Mouse (Mus musculus) liver, embryonic 14.5 days (tissue): Measurements from ENCODE around the gene Man1c1. TPM values are rescaled to one million over a fixed set of nuclear protein-coding genes. Genes with fewer than 3 reads are reported as not detected.

Experiments used
- ATAC-seq: fragments of 200-750 bp; cut with Nextera tagmentation; 2 replicates; pipeline ENCODE4 v1.8.0; 2017; ENCODE audit warnings: moderate number of reproducible peaks, mild to moderate bottlenecking, moderate library complexity; ENCODE audit not compliant: insufficient read depth
- DNase-seq, 3 experiments: peaks; one replicate each; pipeline ENCODE4 v3.0.0-alpha.2; 2012 to 2013; ENCODE audit warnings: low read depth in 3 of 3, low spot score in 3 of 3
- H3K27ac ChIP-seq: fragments of 300-500 bp; sonication (generic); 2 replicates; pipeline ENCODE4 v1.5.1; 2014; ENCODE audit warnings: moderate library complexity, mild to moderate bottlenecking, control low read depth, inconsistent platforms
- H3K27me3 ChIP-seq: fragments of 300-500 bp; sonication (generic); 2 replicates; pipeline ENCODE4 v1.6.1; 2014; ENCODE audit warnings: mild to moderate bottlenecking, low read length, moderate library complexity; ENCODE audit not compliant: control insufficient read depth, insufficient read depth
- H3K36me3 ChIP-seq: fragments of 300-500 bp; sonication (generic); replicated peaks from 2 replicates; pipeline ENCODE4 v1.6.1; 2014; ENCODE audit warnings: low read depth; ENCODE audit not compliant: control insufficient read depth, insufficient read depth
- H3K4me1 ChIP-seq, 2 experiments: fragments of 200-500 bp in 1 of 2; fragments of 300-500 bp in 1 of 2; sonication (generic) in 1 of 2; replicated peaks; 2 replicates each; pipeline ENCODE4 v1.6.1; 2012 to 2014; ENCODE audit warnings: antibody characterized with exemption in 1 of 2, inconsistent platforms in 1 of 2, low read length in 1 of 2; ENCODE audit not compliant: control insufficient read depth in 2 of 2, insufficient read depth in 2 of 2
- H3K4me2 ChIP-seq: fragments of 300-500 bp; sonication (generic); 2 replicates; pipeline ENCODE4 v1.6.1; 2014; ENCODE audit warnings: low read depth, mild to moderate bottlenecking, control low read depth, moderate library complexity
- H3K4me3 ChIP-seq, 2 experiments: fragments of 200-500 bp in 1 of 2; fragments of 300-500 bp in 1 of 2; sonication (generic) in 1 of 2; 2 replicates each; pipeline ENCODE4 v1.5.1; 2012 to 2014; ENCODE audit warnings: low read depth in 2 of 2, low read length in 2 of 2, mild to moderate bottlenecking in 2 of 2, control low read depth in 1 of 2, inconsistent platforms in 1 of 2, moderate library complexity in 1 of 2; ENCODE audit not compliant: insufficient read depth in 1 of 2
- H3K9ac ChIP-seq: fragments of 300-500 bp; sonication (generic); replicated peaks from 2 replicates; pipeline ENCODE4 v1.6.1; 2014; ENCODE audit warnings: mild to moderate bottlenecking, control low read depth, moderate library complexity
- H3K9me3 ChIP-seq: fragments of 300-500 bp; sonication (generic); 2 replicates; pipeline ENCODE4 v1.6.1; 2016; ENCODE audit warnings: low read length, mixed read lengths; ENCODE audit not compliant: control insufficient read depth
- CTCF ChIP-seq: IDR thresholded peaks from 2 replicates; pipeline ENCODE4 v1.5.1; 2016; ENCODE audit warnings: antibody characterized with exemption, low read depth, control low read depth
- EP300 ChIP-seq: IDR thresholded peaks from 2 replicates; pipeline ENCODE4 v1.6.1; 2016; ENCODE audit warnings: antibody characterized with exemption, low read depth
- WGBS: fragments of 180-500 bp; shearing (Covaris S2); extraction: QIAGEN DNeasy Blood & Tissue Kit; methylation state at CpG from one replicate; pipeline ENCODE4 v1.1.7; 2014; ENCODE audit not compliant: insufficient replicate concordance; 5-methylcytosine and 5-hydroxymethylcytosine counted together
- polyA plus RNA-seq, 2 experiments: library from polyadenylated mRNA; depleted of rRNA in 1 of 2; stranded (reverse) in 1 of 2; unstranded in 1 of 2; fragments of >200 nt; fragmentation: Nextera tagmentation in 1 of 2; extraction: Ambion mirVana in 1 of 2; gene quantifications; 2 replicates each; pipeline versions ENCODE4 v1.2.1 to v1.2.3; 2012 to 2014

The Man1c1 gene
- polyA plus RNA-seq, 2 experiments, result 1.2 to 1.9 TPM

GRCm38 (mm10) chr4:134725735-134726345, 21.8 kb upstream of the Man1c1 start:
- WGBS, result 67% methylated on average over 13 of the region's 13 CpGs
- H3K9ac ChIP-seq, result no peak overlapping the region

GRCm38 (mm10) chr4:134724974-134725373, 20.9 kb upstream of the Man1c1 start:
- Histone ChIP-seq H3K9me3 (no peaks in the 10 kb centered on the region), H3K27ac (no peak overlapping the region), H3K27me3 (no peaks in the 10 kb centered on the region), H3K4me3 (no peak overlapping the region), H3K36me3 (no peaks in the 10 kb centered on the region), H3K4me1 (peaks cover 3 to 16% of the 10 kb centered on the region in 2 experiments), H3K4me2 (no peak overlapping the region), H3K9ac (no peak overlapping the region)
- ATAC-seq (no peak), DNase-seq (no peak)
- 47% methylated on average over 4 of the region's 4 CpGs for WGBS
- TF ChIP-seq EP300, result no peak
- no peak for TF ChIP-seq CTCF

More at GRCm38 (mm10) chr4:134725735-134726345, 21.8 kb upstream of the Man1c1 start:
- TF ChIP-seq EP300, result no peak
- peak; percentile 69 for TF ChIP-seq CTCF
- no peak for DNase-seq
- no peak overlapping the region for H3K4me2 ChIP-seq
- H3K27ac ChIP-seq, result no peak overlapping the region
- H3K9me3 ChIP-seq, result no peaks in the 10 kb centered on the region
- H3K36me3 ChIP-seq, result no peaks in the 10 kb centered on the region
- H3K27me3 ChIP-seq, result no peaks in the 10 kb centered on the region
- H3K4me3 ChIP-seq, result no peak overlapping the region
- ATAC-seq, result no peak
- H3K4me1 ChIP-seq, result peaks cover 0 to 16% of the 10 kb centered on the region in 2 experiments; a peak in 2 of 4 replicates

GRCm38 (mm10) chr4:134723251-134723650, 19.2 kb upstream of the Man1c1 start:
- Histone ChIP-seq H3K4me3 (no peak overlapping the region), H3K9ac (no peak overlapping the region), H3K4me2 (no peak overlapping the region), H3K27ac (no peak overlapping the region), H3K9me3 (no peaks in the 10 kb centered on the region), H3K27me3 (no peaks in the 10 kb centered on the region), H3K36me3 (no peaks in the 10 kb centered on the region), H3K4me1 (peaks cover 9 to 18% of the 10 kb centered on the region in 2 experiments)
- WGBS, result 57% methylated on average over 3 of the region's 3 CpGs
- TF ChIP-seq EP300 (no peak), CTCF (no peak)
- no peak for DNase-seq
- no peak for ATAC-seq

GRCm38 (mm10) chr4:134721076-134721475, 17.0 kb upstream of the Man1c1 start:
- Histone ChIP-seq H3K9me3 (no peaks in the 10 kb centered on the region), H3K4me1 (peaks cover 9 to 18% of the 10 kb centered on the region in 2 experiments), H3K27me3 (no peaks in the 10 kb centered on the region), H3K36me3 (no peaks in the 10 kb centered on the region), H3K9ac (no peak overlapping the region), H3K27ac (no peak overlapping the region), H3K4me2 (no peak overlapping the region), H3K4me3 (no peak overlapping the region)
- no peak for DNase-seq
- WGBS, result 84% methylated on average over 6 of the region's 6 CpGs
- ATAC-seq, result no peak
- no peak for TF ChIP-seq EP300
- TF ChIP-seq CTCF, result no peak

GRCm38 (mm10) chr4:134720371-134720770, 16.3 kb upstream of the Man1c1 start:
- WGBS, result 58% methylated on average over 3 of the region's 3 CpGs
- ATAC-seq (no peak), DNase-seq (no peak)
- TF ChIP-seq EP300 (no peak), CTCF (no peak)
- Histone ChIP-seq H3K27me3 (no peaks in the 10 kb centered on the region), H3K4me1 (peaks cover 9 to 18% of the 10 kb centered on the region in 2 experiments), H3K4me3 (no peak overlapping the region), H3K27ac (no peak overlapping the region; the same call in 1 of the 2 replicates), H3K9me3 (no peaks in the 10 kb centered on the region), H3K9ac (no peak overlapping the region), H3K4me2 (no peak overlapping the region), H3K36me3 (no peaks in the 10 kb centered on the region)
